Mouse (Mus musculus): Measurements from ENCODE around the gene Cmtm4.
"Not testable (repeated sequence)": the region's sequence is repeated elsewhere in the genome, so short reads cannot be mapped to it uniquely, and the experiment has no call there.

DNA sequence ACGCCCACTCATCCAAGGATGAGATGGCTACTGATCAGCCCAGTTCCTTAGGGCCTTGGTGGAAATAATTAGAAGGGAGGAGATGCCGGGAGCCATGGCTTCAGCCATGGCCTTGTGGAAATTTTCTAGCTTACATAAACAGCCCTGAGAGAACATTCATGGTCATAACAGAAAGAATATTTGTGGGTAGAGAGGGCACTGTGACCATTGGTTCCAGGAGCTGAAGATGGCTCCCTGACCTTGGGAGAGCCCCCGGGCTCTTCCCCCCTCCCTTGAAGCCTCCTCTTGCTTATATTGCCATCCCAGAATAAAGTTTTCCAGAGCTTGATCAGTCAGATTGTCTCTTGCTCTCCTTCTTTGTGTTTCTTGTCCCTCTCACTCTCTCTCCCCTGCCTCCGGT is 93.1 kb downstream of the Cmtm4 start:
- TF ChIP-seq GATA1 (IDR thresholded peaks at IDR 0.05; ENCODE audit: borderline replicate concordance, low read length); FLI1 (IDR thresholded peaks at IDR 0.05; ENCODE audit: low read length): not testable (repeated sequence)

All from megakaryocyte, embryonic 14.5 days (primary cell).